Mouse (Mus musculus): ENCODE measurements around the gene Zswim5.

Zswim5 gene

DNA sequence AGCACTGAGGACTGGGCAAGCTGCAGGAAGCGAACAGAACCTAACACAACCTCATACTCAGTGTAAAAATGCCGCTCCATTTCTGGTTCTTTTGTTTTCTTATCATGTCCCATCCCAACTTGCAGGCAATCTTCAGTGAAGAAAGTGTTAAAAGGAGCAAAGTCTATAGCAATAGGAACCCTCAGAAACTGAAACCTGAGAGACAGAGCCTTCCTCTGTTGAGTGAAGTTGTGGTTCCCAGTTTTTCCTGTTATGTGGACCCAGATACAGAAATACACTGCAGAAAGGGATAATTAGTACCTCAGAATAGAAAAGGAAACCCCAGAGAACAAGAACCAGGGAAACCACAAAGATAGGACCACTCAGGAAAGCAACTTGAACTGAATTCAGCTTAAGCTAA, 36.1 kb downstream of the Zswim5 start:
- DNase-seq (ENCODE audit: low read depth) = no peak

GRCm38 (mm10) chr4:116928006-116928651, 51.0 kb downstream of the Zswim5 start:
- no peak for DNase-seq (ENCODE audit: low read depth)

- no peak for DNase-seq (ENCODE audit: low read depth)
Observed at GRCm38 (mm10) chr4:116939585-116939984, 62.4 kb downstream of the Zswim5 start.

GRCm38 (mm10) chr4:116942695-116943094, 65.5 kb downstream of the Zswim5 start:
- no peak for DNase-seq (ENCODE audit: low read depth)

DNA sequence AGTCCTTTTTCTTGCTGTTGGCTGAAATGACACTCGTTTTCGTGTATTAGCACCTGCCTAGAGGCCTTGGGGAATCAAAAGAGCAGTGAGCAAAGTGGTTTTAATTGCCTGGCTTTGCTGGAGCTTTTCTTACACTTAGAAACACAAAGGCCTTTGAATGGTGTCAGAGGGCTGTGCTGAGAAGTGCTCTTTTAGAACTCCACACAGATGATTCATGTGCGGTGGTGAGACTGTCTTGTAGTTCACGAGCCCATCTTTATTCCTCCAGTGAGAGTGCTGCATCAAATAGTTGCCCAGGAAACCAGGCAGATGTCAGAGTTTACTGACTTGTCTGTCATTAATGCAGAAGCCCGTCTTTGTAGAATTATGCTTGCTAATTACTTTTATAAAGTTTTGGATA, 66.9 kb downstream of the Zswim5 start:
- DNase-seq (ENCODE audit: low read depth) = no peak

DNA sequence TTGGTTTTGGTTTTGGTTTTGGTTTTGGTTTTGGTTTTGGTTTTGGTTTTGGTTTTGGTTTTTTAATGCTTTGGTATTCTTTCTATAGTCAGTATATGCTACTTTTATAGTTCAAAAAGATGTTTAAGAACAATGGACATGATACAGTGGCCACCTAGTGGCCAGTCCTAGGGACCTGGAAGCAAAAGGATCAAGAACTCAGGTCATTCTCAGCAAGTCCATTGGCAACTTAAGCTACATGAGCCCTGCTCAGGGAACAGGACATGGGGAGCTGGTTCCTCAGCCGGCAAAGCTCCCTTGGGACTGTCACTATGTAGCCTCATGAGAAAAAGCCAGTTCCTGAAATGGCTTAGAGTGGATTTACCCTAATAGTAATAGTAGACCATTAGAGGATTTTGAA, 74.5 kb downstream of the Zswim5 start:
- peak; percentile 3 for DNase-seq (ENCODE audit: low read depth)

DNA sequence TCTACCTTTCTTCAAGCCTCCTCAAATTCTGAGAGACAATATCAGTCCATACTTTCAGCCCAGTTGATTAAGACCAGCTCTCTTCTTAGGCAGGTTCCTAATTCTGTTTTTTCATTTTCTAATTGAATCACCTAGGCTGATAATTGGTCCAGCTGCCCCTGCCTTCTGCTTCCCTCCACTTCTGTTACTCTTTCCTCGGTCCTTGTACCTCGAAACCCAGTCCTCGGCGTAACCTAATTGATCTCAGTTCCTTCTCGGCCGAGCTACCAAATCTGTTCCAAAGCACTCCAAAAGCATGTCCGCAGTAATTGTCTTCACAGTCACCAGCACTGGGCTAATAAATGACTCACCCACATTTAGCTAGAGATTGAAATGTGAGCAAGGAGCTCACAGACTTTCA, 77.8 kb downstream of the Zswim5 start:
- no peak for DNase-seq (ENCODE audit: low read depth)

- no peak for DNase-seq (ENCODE audit: low read depth)
Observed at GRCm38 (mm10) chr4:116976503-116976902, 99.3 kb downstream of the Zswim5 start.

GRCm38 (mm10) chr4:116985681-116986080, 108.5 kb downstream of the Zswim5 start:
- DNase-seq (ENCODE audit: low read depth) = no peak

DNA sequence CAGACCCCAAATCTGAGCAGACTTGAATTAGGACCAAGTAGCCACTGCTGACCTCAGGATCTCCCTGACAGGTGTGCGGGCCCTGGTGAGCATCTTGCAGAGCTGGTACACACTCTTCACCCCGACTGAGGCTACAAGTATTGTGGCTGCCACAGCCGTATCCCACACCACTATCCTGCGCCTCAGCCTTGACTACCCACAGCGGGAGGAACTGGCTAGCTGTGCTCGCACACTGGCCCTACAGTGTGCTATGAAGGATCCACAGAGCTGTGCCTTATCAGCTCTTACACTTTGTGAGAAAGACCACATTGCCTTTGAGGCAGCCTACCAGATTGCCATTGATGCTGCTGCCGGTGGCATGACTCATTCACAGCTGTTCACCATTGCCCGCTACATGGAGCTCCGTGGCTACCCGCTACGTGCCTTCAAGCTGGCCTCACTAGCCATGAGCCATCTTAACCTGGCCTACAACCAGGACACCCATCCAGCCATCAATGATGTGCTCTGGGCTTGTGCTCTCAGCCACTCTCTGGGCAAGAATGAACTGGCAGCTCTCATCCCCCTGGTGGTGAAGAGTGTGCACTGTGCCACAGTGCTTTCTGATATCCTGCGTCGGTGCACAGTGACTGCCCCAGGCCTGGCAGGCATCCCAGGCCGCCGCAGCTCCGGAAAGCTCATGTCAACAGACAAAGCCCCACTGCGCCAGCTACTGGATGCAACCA, 109.4 kb downstream of the Zswim5 start:
- peak; percentile 25 for DNase-seq (ENCODE audit: low read depth)

GRCm38 (mm10) chr4:116987122-116987456, 109.9 kb downstream of the Zswim5 start:
- DNase-seq (ENCODE audit: low read depth) = no peak

GRCm38 (mm10) chr4:116989731-116990130, 112.6 kb downstream of the Zswim5 start:
- DNase-seq (ENCODE audit: low read depth) = no peak

GRCm38 (mm10) chr4:116991366-116991765, 114.2 kb downstream of the Zswim5 start:
- DNase-seq (ENCODE audit: low read depth) = peak; percentile 71

GRCm38 (mm10) chr4:116993672-116994621, 116.8 kb downstream of the Zswim5 start, which contains the start of gene Urod:
Urod (minus strand) TSS chr4:116994413.
- peak; percentile 91 for DNase-seq (ENCODE audit: low read depth)

GRCm38 (mm10) chr4:116995131-116995797, 118.1 kb downstream of the Zswim5 start, which contains the start of gene Hectd3:
Hectd3 (plus strand) TSS chr4:116995317.
- peak; percentile 64 for DNase-seq (ENCODE audit: low read depth)

DNA sequence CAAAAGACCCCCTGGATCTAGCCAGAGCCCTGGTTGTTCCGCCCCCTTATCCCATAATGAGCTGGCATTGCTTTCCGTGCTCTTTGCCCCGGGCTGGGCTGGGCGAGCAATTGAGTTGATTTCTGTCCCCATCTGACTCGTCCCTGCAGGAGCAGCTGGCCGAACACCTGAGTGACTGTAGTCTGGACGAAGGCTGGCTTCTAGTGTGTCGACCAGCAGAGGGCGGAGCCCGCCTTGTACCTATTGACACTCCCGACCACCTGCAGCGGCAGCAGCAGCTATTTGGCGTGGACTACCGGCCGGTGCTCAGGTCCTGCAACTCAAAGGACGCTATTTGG, 118.6 kb downstream of the Zswim5 start:
- DNase-seq (ENCODE audit: low read depth) = no peak

- no peak for DNase-seq (ENCODE audit: low read depth)
Observed at GRCm38 (mm10) chr4:116999513-117000154, 122.5 kb downstream of the Zswim5 start.

DNA sequence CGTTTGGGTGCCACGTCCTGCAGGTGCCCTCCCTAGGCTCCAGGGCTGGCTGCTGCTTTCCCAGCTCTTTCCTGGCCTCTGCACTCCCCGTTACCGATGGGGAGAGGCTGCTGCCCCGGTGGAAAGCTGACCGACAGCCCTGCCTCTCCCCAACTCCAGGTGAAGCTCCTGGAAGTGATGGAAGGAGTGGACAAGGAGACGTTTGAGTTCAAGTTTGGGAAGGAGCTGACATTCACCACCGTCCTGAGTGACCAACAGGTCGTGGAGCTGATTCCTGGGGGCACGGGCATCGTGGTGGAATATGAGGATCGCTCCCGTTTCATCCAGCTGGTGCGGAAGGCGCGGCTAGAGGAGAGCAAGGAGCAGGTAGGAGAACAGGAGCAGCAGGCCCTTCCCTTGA, 124.8 kb downstream of the Zswim5 start:
- no peak for DNase-seq (ENCODE audit: low read depth)

GRCm38 (mm10) chr4:117002543-117003521, 125.7 kb downstream of the Zswim5 start:
- peak; percentile 58 for DNase-seq (ENCODE audit: low read depth)

DNA sequence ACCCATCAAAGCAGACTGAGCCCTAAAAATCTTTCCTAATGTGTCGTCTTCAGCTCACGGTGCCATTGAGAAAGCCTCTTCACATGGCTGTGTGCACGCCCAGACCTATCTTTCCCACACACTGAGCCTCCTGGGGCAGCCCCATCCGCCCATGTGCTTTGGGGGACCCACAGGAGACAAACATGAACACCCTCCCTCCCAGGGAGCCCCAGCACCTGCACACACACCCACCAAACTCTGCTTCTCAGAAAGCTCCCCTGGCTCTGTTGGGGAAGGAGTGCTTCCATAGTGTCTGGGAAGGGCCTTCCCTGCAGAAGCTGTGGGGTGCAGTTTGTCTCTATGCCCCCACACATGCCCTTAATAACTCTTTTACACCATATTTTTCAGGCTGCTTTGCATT, 127.5 kb downstream of the Zswim5 start:
- DNase-seq (ENCODE audit: low read depth) = no peak
